Mouse (Mus musculus) limb, embryonic 14.5 days (tissue): ENCODE results near the gene Blvrb. TPM values are rescaled to one million over a fixed set of nuclear protein-coding genes. Genes with fewer than 3 reads are reported as not detected.

ENCODE experiments used
- ATAC-seq: fragments of 200-750 bp; cut with Nextera tagmentation; 2 replicates; pipeline ENCODE4 v1.8.0; 2017; ENCODE audit warnings: low read depth, moderate number of reproducible peaks, moderate TSS enrichment; ENCODE audit not compliant: low FRiP score
- DNase-seq: peaks from one replicate; pipeline ENCODE4 v3.0.0-alpha.2; 2015; ENCODE audit warnings: low spot score
- H3K27ac ChIP-seq: fragments of 300-500 bp; sonication (generic); replicated peaks from 2 replicates; pipeline ENCODE4 v1.5.1; 2014; ENCODE audit warnings: low read depth, mild to moderate bottlenecking, low read length, moderate library complexity, mixed read lengths
- H3K27me3 ChIP-seq: fragments of 300-500 bp; sonication (generic); 2 replicates; pipeline ENCODE4 v1.6.1; 2014; ENCODE audit warnings: low read length, mixed read lengths; ENCODE audit not compliant: control insufficient read depth, insufficient read depth
- H3K36me3 ChIP-seq: fragments of 300-500 bp; sonication (generic); 2 replicates; pipeline ENCODE4 v1.6.1; 2014; ENCODE audit warnings: mild to moderate bottlenecking, low read length, moderate library complexity, mixed read lengths; ENCODE audit not compliant: control insufficient read depth, insufficient read depth
- H3K4me1 ChIP-seq: fragments of 300-500 bp; sonication (generic); 2 replicates; pipeline ENCODE4 v1.6.1; 2014; ENCODE audit warnings: antibody characterized with exemption, low read length, mixed read lengths; ENCODE audit not compliant: control insufficient read depth, insufficient read depth
- H3K4me2 ChIP-seq: fragments of 300-500 bp; sonication (generic); replicated peaks from 2 replicates; pipeline ENCODE4 v1.6.1; 2014; ENCODE audit warnings: low read depth, mild to moderate bottlenecking, low read length, moderate library complexity; ENCODE audit not compliant: severe bottlenecking
- H3K4me3 ChIP-seq: fragments of 300-500 bp; sonication (generic); replicated peaks from 2 replicates; pipeline ENCODE4 v1.5.1; 2014; ENCODE audit warnings: low read length
- H3K9ac ChIP-seq: fragments of 300-500 bp; sonication (generic); 2 replicates; pipeline ENCODE4 v1.6.1; 2014; ENCODE audit warnings: mild to moderate bottlenecking, low read depth, low read length, moderate library complexity; ENCODE audit not compliant: severe bottlenecking
- H3K9me3 ChIP-seq: fragments of 300-500 bp; sonication (generic); 2 replicates; pipeline ENCODE4 v1.6.1; 2016; ENCODE audit warnings: low read length; ENCODE audit not compliant: control insufficient read depth
- POLR2A ChIP-seq: fragments of 200-500 bp; IDR thresholded peaks from 2 replicates; pipeline ENCODE4 v1.8.0; 2012; ENCODE audit warnings: inconsistent platforms, mild to moderate bottlenecking, moderate library complexity, borderline replicate concordance; ENCODE audit not compliant: insufficient read depth, insufficient read length; ENCODE audit errors: extremely low read depth
- WGBS: fragments of 180-500 bp; shearing (Covaris S2); extraction: QIAGEN DNeasy Blood & Tissue Kit; methylation state at CpG from one replicate; pipeline ENCODE4 v1.1.7; 2014; 5-methylcytosine and 5-hydroxymethylcytosine counted together
- polyA plus RNA-seq, 2 experiments: library from polyadenylated mRNA; depleted of rRNA in 1 of 2; stranded (reverse) in 1 of 2; unstranded in 1 of 2; fragments of >200 nt; fragmentation: Nextera tagmentation in 1 of 2; extraction: Ambion mirVana in 1 of 2; gene quantifications; 2 replicates each; pipeline versions ENCODE4 v1.2.1 to v1.2.3; 2012 to 2014

The Blvrb gene
- polyA plus RNA-seq, 2 experiments = 44.8 to 60.8 TPM

DNA sequence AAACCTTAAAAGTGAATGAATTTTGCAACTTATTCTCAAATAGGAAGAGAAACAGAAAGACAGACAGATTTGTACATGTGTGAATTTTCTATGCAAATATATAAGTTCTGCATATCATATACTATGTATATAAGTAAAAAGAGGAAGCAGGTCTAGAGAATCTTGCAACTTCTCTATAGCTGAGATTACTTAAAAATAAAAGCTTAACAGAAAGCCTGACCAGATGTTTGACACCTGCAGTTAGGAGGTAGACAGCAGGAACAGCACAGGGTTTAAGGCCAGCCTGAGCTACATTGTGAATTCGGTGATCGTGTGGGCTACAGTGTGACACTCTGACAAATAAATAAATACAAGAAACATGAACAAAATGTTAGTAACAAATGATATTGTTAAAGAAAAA, 3.6 kb downstream of the Blvrb start:
- H3K4me2 ChIP-seq = no peak overlapping the region
- 93% methylated on average over 2 of the region's 2 CpGs for WGBS
- ATAC-seq (no peak), DNase-seq (no peak)
- no peaks in the 10 kb centered on the region for H3K9me3 ChIP-seq
- H3K27ac ChIP-seq = no peak overlapping the region
- H3K4me3 ChIP-seq = no peak overlapping the region
- no peak overlapping the region for H3K9ac ChIP-seq
- H3K36me3 ChIP-seq = no peaks in the 10 kb centered on the region
- peaks cover 10% of the 10 kb centered on the region for H3K4me1 ChIP-seq
- no peak for TF ChIP-seq POLR2A
- H3K27me3 ChIP-seq = peaks cover 10% of the 10 kb centered on the region

DNA sequence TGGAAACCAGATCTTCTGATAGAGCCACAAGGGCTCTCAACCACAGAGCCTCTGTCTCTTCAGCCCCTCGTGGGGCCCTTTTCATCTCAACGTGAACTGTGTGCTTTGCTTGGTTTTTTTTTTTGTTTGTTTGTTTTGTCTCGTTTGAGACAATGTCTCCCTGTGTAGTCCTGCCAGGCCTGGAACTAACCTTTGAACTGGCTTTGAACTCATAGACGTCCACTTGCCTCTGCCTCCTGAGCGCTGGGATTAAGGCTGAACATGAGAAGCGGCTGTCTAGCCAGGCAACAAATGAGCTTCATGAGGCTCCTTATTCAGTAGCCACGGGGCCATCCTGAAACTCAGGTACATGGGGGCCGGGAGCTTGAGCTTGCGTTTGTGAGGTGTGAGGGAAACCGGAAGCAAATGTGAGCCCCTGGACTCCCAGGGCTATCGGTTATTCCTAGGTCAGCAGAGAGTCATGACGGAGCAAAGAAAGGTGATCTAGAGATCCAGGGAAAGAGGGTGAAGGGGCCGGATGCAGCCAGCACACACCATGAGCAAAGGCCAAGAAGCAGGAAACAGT, 4.5 kb downstream of the Blvrb start:
- Histone ChIP-seq H3K36me3 (no peaks in the 10 kb centered on the region), H3K9me3 (no peaks in the 10 kb centered on the region), H3K4me1 (peaks cover 4% of the 10 kb centered on the region; the same call in 1 of the 2 replicates), H3K9ac (no peak overlapping the region), H3K4me2 (no peak overlapping the region), H3K27me3 (peaks cover 1% of the 10 kb centered on the region; the same call in 1 of the 2 replicates), H3K4me3 (no peak overlapping the region), H3K27ac (no peak overlapping the region)
- WGBS = 62% methylated on average over 13 of the region's 13 CpGs
- no peak for DNase-seq
- ATAC-seq = no peak
- TF ChIP-seq POLR2A = no peak

DNA sequence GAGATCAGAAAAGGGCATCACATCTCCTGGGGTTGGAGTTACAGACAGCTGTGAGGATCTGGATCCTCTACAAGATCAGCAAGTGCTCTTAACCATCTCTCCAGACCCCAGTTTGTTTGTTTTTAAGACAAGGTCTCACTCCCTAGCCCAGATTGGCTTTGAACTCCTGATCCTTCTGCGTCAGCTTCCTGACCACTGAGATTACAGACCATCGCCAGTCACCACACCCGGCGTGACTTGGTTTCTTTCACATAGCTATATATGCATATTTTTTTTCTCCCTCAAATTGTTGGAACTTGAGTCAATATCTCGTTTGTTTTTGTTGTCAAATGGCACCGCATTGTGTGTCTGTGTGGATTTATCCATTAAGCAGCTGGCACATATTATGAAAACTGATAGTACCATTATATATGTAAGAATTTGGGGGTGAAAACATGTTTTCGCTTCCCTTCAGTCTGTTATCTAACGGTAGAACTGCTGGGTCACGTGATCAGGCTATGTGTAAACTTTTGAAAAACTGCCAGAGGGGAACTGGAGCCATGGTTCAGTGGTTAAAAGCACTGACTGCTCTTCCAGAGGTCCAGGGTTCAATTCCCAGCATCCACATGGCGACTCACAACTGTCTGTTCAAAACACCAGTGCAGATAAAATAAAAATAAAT, 6.8 kb downstream of the Blvrb start:
- no peaks in the 10 kb centered on the region for H3K27me3 ChIP-seq
- no peak overlapping the region for H3K4me2 ChIP-seq
- TF ChIP-seq POLR2A = no peak
- 77% methylated on average over 10 of the region's 10 CpGs for WGBS
- H3K9me3 ChIP-seq = no peaks in the 10 kb centered on the region
- H3K36me3 ChIP-seq = no peaks in the 10 kb centered on the region
- H3K4me1 ChIP-seq = no peaks in the 10 kb centered on the region
- no peak overlapping the region for H3K9ac ChIP-seq
- no peak overlapping the region for H3K4me3 ChIP-seq
- DNase-seq (no peak), ATAC-seq (no peak)
- no peak overlapping the region for H3K27ac ChIP-seq

DNA sequence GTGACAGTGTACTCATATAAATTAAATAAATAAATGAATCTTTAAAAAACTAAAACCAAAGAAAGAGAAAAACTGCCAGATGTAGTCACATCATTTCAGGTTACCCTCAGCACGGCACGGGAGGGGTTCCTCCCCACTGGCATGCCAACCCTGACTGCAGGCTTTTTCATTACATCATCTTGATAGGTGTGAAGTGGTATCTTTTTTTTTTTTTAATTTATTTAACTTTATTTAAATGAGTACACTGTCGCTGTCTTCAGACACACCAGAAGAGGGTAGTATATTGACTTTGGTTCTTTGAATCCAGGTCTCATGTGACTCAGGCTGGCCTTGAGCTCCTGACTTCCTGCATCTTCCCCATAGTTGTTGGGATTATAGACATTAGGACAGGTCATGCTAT, 7.5 kb downstream of the Blvrb start:
- ATAC-seq = no peak
- Histone ChIP-seq H3K27ac (no peak overlapping the region), H3K4me2 (no peak overlapping the region), H3K27me3 (no peaks in the 10 kb centered on the region), H3K4me3 (no peak overlapping the region), H3K9me3 (no peaks in the 10 kb centered on the region), H3K36me3 (no peaks in the 10 kb centered on the region), H3K9ac (no peak overlapping the region), H3K4me1 (no peaks in the 10 kb centered on the region)
- no peak for TF ChIP-seq POLR2A
- DNase-seq = no peak
- WGBS = 93% methylated on average over 3 of the region's 3 CpGs

DNA sequence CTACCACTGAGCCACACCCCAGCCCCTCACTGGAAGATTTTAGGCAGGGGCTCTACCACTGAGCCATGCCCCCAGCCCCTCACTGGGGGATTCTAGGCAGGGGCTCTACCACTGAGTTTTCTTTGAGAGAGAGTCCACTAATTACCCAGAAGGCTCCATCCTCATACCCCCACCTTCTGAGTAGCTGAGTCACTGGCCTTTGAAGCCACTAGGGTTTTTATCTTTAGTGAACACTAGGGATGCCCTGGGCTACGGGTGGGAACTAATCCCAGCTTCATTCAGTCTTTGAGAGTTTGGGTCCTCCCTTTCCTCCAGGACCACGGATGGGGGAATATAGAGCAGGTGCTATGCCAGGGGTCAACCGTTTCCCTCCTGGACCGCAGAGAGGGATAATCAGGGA, 10.8 kb downstream of the Blvrb start:
- H3K4me2 ChIP-seq = no peak overlapping the region
- no peak for DNase-seq
- no peaks in the 10 kb centered on the region for H3K27me3 ChIP-seq
- no peak for TF ChIP-seq POLR2A
- H3K4me3 ChIP-seq = no peak overlapping the region
- H3K4me1 ChIP-seq = no peaks in the 10 kb centered on the region
- no peak overlapping the region for H3K27ac ChIP-seq
- no peak for ATAC-seq
- H3K36me3 ChIP-seq = no peaks in the 10 kb centered on the region
- H3K9me3 ChIP-seq = no peaks in the 10 kb centered on the region
- WGBS = 86% methylated on average over 4 of the region's 4 CpGs
- H3K9ac ChIP-seq = no peak overlapping the region
